ENCODE assay signal across 8 mouse cellular contexts in the genomic region with DNA sequence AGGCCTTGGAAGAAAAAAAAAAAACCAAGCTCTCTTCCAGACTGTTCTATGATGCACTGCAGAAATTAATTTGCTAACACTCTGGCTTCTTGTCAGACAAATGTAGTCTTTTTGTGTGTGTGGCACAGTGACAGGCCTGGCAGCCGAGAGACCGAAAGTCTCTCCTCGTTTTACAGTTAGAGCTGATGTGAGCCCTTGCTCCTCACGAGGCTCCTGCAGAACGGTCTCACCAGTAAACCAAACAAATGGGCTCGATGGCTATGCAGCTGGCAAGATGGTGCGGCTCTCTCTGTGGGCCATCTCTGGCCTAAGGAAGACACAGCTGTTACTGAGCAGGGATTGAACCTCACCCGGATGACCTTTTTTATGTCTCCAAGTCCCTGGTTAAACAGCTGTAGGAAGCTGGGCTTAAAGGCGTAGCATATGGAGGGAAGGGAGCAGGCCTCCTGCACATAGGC. TPM values are rescaled to one million over a fixed set of nuclear protein-coding genes. Genes with fewer than 3 reads are reported as not detected.
DNase-seq lines count a peak whose midpoint lies in the region; ATAC-seq and TF ChIP-seq lines count a peak whose summit lies in the region.
"Had no signal": no experiment of that assay in that cellular context is flagged by ENCODE, and none has a peak within 500 bp of the region (broad histone marks: within the 10 kb centered on the region; RNA-seq: fewer than 3 reads in every experiment).

No protein-coding gene starts in this region.

- no peak overlapping the region for H3K27ac ChIP-seq in kidney, embryonic 15.5 days
- H3K27ac ChIP-seq in kidney, adult 2 months (ENCODE audit: insufficient read depth, low read depth, low read length) = no peak overlapping the region
- peak overlapping the region; percentile 49 for H3K27ac ChIP-seq in midbrain, embryonic 13.5 days
- H3K27ac ChIP-seq in midbrain, embryonic 15.5 days = no peak overlapping the region
- H3K27ac ChIP-seq in hindbrain, embryonic 14.5 days = peak overlapping the region; percentile 68
- peak overlapping the region; percentile 65; the same call in 1 of the 2 replicates for H3K27ac ChIP-seq in stomach, postnatal 0 days (replicated peaks)

- WGBS in kidney, embryonic 15.5 days = 29% methylated on average over 9 of the region's 9 CpGs
- 67% methylated on average over 9 of the region's 9 CpGs for WGBS in kidney, adult 2 months
- WGBS in midbrain, embryonic 13.5 days = 67% methylated on average over 9 of the region's 9 CpGs
- WGBS in midbrain, embryonic 15.5 days = 54% methylated on average over 9 of the region's 9 CpGs
- WGBS in hindbrain, embryonic 14.5 days = 55% methylated on average over 9 of the region's 9 CpGs
- WGBS in stomach, postnatal 0 days = 48% methylated on average over 9 of the region's 9 CpGs

- no peak overlapping the region for H3K9ac ChIP-seq in kidney, embryonic 15.5 days
- no peak overlapping the region for H3K9ac ChIP-seq in midbrain, embryonic 13.5 days (replicated peaks)
- no peak overlapping the region for H3K9ac ChIP-seq in midbrain, embryonic 15.5 days
- peak overlapping the region; percentile 28; the same call in 1 of the 2 replicates for H3K9ac ChIP-seq in hindbrain, embryonic 14.5 days
- H3K9ac ChIP-seq in stomach, postnatal 0 days (ENCODE audit: low read length) = no peak overlapping the region

- no peak for TF ChIP-seq EP300 in stomach, postnatal 0 days (optimal IDR thresholded peaks at IDR 0.05)

- H3K9me3 ChIP-seq in kidney, embryonic 15.5 days (replicated peaks) = no peaks in the 10 kb centered on the region
- H3K9me3 ChIP-seq in midbrain, embryonic 13.5 days = no peaks in the 10 kb centered on the region
- no peaks in the 10 kb centered on the region for H3K9me3 ChIP-seq in midbrain, embryonic 15.5 days
- no peaks in the 10 kb centered on the region for H3K9me3 ChIP-seq in hindbrain, embryonic 14.5 days (ENCODE audit: control insufficient read depth, low read length)
- no peaks in the 10 kb centered on the region for H3K9me3 ChIP-seq in stomach, postnatal 0 days (ENCODE audit: control insufficient read depth, low read length)

- H3K4me3 ChIP-seq in kidney, embryonic 15.5 days (replicated peaks) = no peak overlapping the region
- no peak overlapping the region for H3K4me3 ChIP-seq in kidney, adult 2 months (ENCODE audit: insufficient read depth, low read depth, low read length)
- no peak overlapping the region for H3K4me3 ChIP-seq in midbrain, embryonic 13.5 days (replicated peaks)
- no peak overlapping the region for H3K4me3 ChIP-seq in midbrain, embryonic 15.5 days
- H3K4me3 ChIP-seq in hindbrain, embryonic 14.5 days (replicated peaks; ENCODE audit: low read length) = no peak overlapping the region
- no peak overlapping the region for H3K4me3 ChIP-seq in stomach, postnatal 0 days (ENCODE audit: low read depth, low read length)

- DNase-seq in kidney, adult 2 months = no peak
- DNase-seq in hindbrain, embryonic 14.5 days (ENCODE audit: low spot score) = no peak
- DNase-seq in stomach, postnatal 0 days (ENCODE audit: low spot score) = no peak
- DNase-seq: liver had no signal

- peaks cover 20% of the 10 kb centered on the region for H3K4me1 ChIP-seq in kidney, embryonic 15.5 days
- no peaks in the 10 kb centered on the region for H3K4me1 ChIP-seq in kidney, adult 2 months (ENCODE audit: control insufficient read depth, insufficient read depth, low read length)
- H3K4me1 ChIP-seq in midbrain, embryonic 13.5 days (replicated peaks) = peaks cover 49% of the 10 kb centered on the region
- peaks cover 41% of the 10 kb centered on the region for H3K4me1 ChIP-seq in midbrain, embryonic 15.5 days
- peaks cover 30% of the 10 kb centered on the region for H3K4me1 ChIP-seq in hindbrain, embryonic 14.5 days (replicated peaks; ENCODE audit: control insufficient read depth, insufficient read depth, low read length)
- peaks cover 5% of the 10 kb centered on the region for H3K4me1 ChIP-seq in stomach, postnatal 0 days (replicated peaks; ENCODE audit: control insufficient read depth, insufficient read depth)

- 0 out of 2 replicates have a peak, but pooled peaks have one; percentile 31 for ATAC-seq in kidney, embryonic 15.5 days (replicated peaks; ENCODE audit: low FRiP score)
- ATAC-seq in midbrain, embryonic 13.5 days = no peak
- no peak for ATAC-seq in midbrain, embryonic 15.5 days (replicated peaks)
- ATAC-seq in hindbrain, embryonic 14.5 days (ENCODE audit: low FRiP score) = no peak
- ATAC-seq in stomach, postnatal 0 days (ENCODE audit: low FRiP score, low TSS enrichment) = peak; percentile 28; the same call in 1 of the 2 replicates
- no peak for ATAC-seq in inflammation-experienced regulatory T-cells, adult 6 months

- TF ChIP-seq POLR2A in kidney, adult 2 months (IDR thresholded peaks at IDR 0.05; ENCODE audit: low read depth, low read length) = no peak

- H3K27me3 ChIP-seq in kidney, embryonic 15.5 days = no peaks in the 10 kb centered on the region
- no peaks in the 10 kb centered on the region for H3K27me3 ChIP-seq in kidney, adult 2 months (replicated peaks; ENCODE audit: control insufficient read depth, insufficient read depth, low read length)
- no peaks in the 10 kb centered on the region for H3K27me3 ChIP-seq in midbrain, embryonic 13.5 days
- no peaks in the 10 kb centered on the region for H3K27me3 ChIP-seq in midbrain, embryonic 15.5 days (replicated peaks)
- no peaks in the 10 kb centered on the region for H3K27me3 ChIP-seq in hindbrain, embryonic 14.5 days (ENCODE audit: control insufficient read depth, insufficient read depth, low read length)
- no peaks in the 10 kb centered on the region for H3K27me3 ChIP-seq in stomach, postnatal 0 days (ENCODE audit: control insufficient read depth, insufficient read depth, low read length)

- peaks cover 10% of the 10 kb centered on the region; the same call in 1 of the 2 replicates for H3K36me3 ChIP-seq in kidney, embryonic 15.5 days
- no peaks in the 10 kb centered on the region for H3K36me3 ChIP-seq in kidney, adult 2 months (ENCODE audit: control insufficient read depth, insufficient read depth, low read length)
- peaks cover 3% of the 10 kb centered on the region; the same call in 1 of the 2 replicates for H3K36me3 ChIP-seq in midbrain, embryonic 13.5 days
- no peaks in the 10 kb centered on the region for H3K36me3 ChIP-seq in midbrain, embryonic 15.5 days (replicated peaks)
- no peaks in the 10 kb centered on the region for H3K36me3 ChIP-seq in hindbrain, embryonic 14.5 days (replicated peaks; ENCODE audit: control insufficient read depth, insufficient read depth)
- H3K36me3 ChIP-seq in stomach, postnatal 0 days (ENCODE audit: control insufficient read depth, insufficient read depth, low read length) = no peaks in the 10 kb centered on the region

- H3K4me2 ChIP-seq in kidney, embryonic 15.5 days = no peak overlapping the region
- H3K4me2 ChIP-seq in midbrain, embryonic 13.5 days (replicated peaks) = no peak overlapping the region
- H3K4me2 ChIP-seq in midbrain, embryonic 15.5 days = no peak overlapping the region
- H3K4me2 ChIP-seq in hindbrain, embryonic 14.5 days (replicated peaks) = no peak overlapping the region
- no peak overlapping the region for H3K4me2 ChIP-seq in stomach, postnatal 0 days (replicated peaks; ENCODE audit: low read depth)

- TF ChIP-seq CTCF in kidney, adult 2 months (conservative IDR thresholded peaks at IDR 0.05; ENCODE audit: insufficient read depth, insufficient read length, low read depth, low read length) = no peak
- TF ChIP-seq CTCF in stomach, postnatal 0 days (IDR thresholded peaks at IDR 0.05; ENCODE audit: low read depth) = no peak

RNA-seq across cellular contexts. Expression of gene Ccdc88c, which starts 48.3 kb away (rescaled TPM):
- polyA plus RNA-seq in kidney, embryonic 15.5 days (2015; fragmentation: Nextera tagmentation; extraction: Ambion mirVana) = 12.5 and 12.7 TPM in 2 replicates
- 5.4 and 6.6 TPM in 2 replicates for polyA plus RNA-seq in kidney, adult 2 months (2012; rRNA removed)
- polyA plus RNA-seq in midbrain, embryonic 13.5 days (2015; fragmentation: Nextera tagmentation; extraction: Ambion mirVana) = 15.6 and 16.5 TPM in 2 replicates
- 14.6 and 15.8 TPM in 2 replicates for polyA plus RNA-seq in midbrain, embryonic 15.5 days (2015; fragmentation: Nextera tagmentation; extraction: Ambion mirVana)
- polyA plus RNA-seq in hindbrain, embryonic 14.5 days (2014; fragmentation: Nextera tagmentation; extraction: Ambion mirVana) = 11.1 and 13.3 TPM in 2 replicates
- 5.7 and 6.0 TPM in 2 replicates for polyA plus RNA-seq in stomach, postnatal 0 days (2015; fragmentation: Nextera tagmentation; extraction: Ambion mirVana)
- 10 to 100 TPM; 65.8 to 96.2 (median 95.7) TPM for polyA plus RNA-seq in inflammation-experienced regulatory T-cells, adult 6 months (2017; shearing (Covaris generic))

Comparison
In these comparisons a context has a peak if more than half of its experiments do, and no peak if none do; other contexts are left out.
1. H3K27ac ChIP-seq: peak in midbrain, embryonic 13.5 days (single experiment), hindbrain, embryonic 14.5 days (single experiment) and stomach, postnatal 0 days (single experiment); none in kidney, embryonic 15.5 days (single experiment), kidney, adult 2 months (single experiment) and midbrain, embryonic 15.5 days (single experiment).
2. ATAC-seq: peak in kidney, embryonic 15.5 days (single experiment) and stomach, postnatal 0 days (single experiment); none in midbrain, embryonic 13.5 days (single experiment), midbrain, embryonic 15.5 days (single experiment), hindbrain, embryonic 14.5 days (single experiment) and inflammation-experienced regulatory T-cells, adult 6 months (single experiment).